Mouse (Mus musculus) C2C12 (cell line): Measurements from ENCODE around the gene Nlk.

ENCODE experiments used
- CEBPB ChIP-seq: IDR thresholded peaks from one replicate; pipeline ENCODE4 v1.6.1; 2011; ENCODE audit warnings: low read depth, mild to moderate bottlenecking, control low read depth, moderate library complexity
- CTCF ChIP-seq: IDR thresholded peaks from one replicate; pipeline ENCODE4 v1.5.1; 2011; ENCODE audit not compliant: control insufficient read depth, insufficient read depth, insufficient read length
- FOSL1 ChIP-seq: IDR thresholded peaks from one replicate; pipeline ENCODE4 v1.8.0; 2011; ENCODE audit warnings: mild to moderate bottlenecking, low read length; ENCODE audit not compliant: poor library complexity, insufficient read depth, severe bottlenecking
- MAX ChIP-seq: IDR thresholded peaks from one replicate; pipeline ENCODE4 v1.6.1; 2011; ENCODE audit warnings: mild to moderate bottlenecking, control low read depth
- MYOD1 ChIP-seq: IDR thresholded peaks from one replicate; pipeline ENCODE4 v1.6.1; 2011; ENCODE audit warnings: low read depth; ENCODE audit not compliant: control insufficient read depth, insufficient read length
- MYOG ChIP-seq: IDR thresholded peaks from one replicate; pipeline ENCODE4 v1.6.1; 2011; ENCODE audit not compliant: control insufficient read depth, insufficient read length; ENCODE audit errors: extremely low read depth
- USF1 ChIP-seq: IDR thresholded peaks from one replicate; pipeline ENCODE4 v1.6.1; 2011; ENCODE audit warnings: low read depth, mild to moderate bottlenecking, control low read depth, moderate library complexity

DNA sequence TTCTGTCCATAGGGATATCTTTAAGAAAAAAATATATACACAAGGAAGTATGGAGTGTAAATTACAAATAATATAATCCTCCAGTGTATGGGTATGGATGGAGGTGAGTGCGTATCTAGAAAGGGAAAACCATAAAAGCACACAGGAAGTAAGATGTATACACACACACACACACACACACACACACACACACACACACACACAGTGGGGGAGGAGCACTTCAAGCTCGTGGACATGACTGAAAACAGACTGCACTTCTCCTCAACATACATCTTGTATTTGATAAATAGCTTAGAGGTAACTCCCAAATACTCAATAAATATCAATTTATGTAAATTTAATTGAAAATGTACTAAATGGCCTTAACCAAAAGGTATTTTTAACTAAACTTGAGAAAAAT, 32.3 kb downstream of the Nlk start:
- no peak for TF ChIP-seq CTCF
- no peak for TF ChIP-seq MAX
- TF ChIP-seq CEBPB = no peak
- no peak for TF ChIP-seq USF1
- no peak for TF ChIP-seq MYOD1
- TF ChIP-seq MYOG = no peak
- no peak for TF ChIP-seq FOSL1
